Mouse (Mus musculus) intestine, embryonic 14.5 days (tissue): ENCODE data around the gene Gm11627. TPM values are rescaled to one million over a fixed set of nuclear protein-coding genes. Genes with fewer than 3 reads are reported as not detected.

Source experiments
- ATAC-seq: fragments of 200-750 bp; cut with Nextera tagmentation; replicated peaks from 2 replicates; pipeline ENCODE4 v1.8.0; 2017; ENCODE audit warnings: low read depth, moderate number of reproducible peaks, moderate TSS enrichment, moderate library complexity; ENCODE audit not compliant: low FRiP score, low TSS enrichment
- DNase-seq: peaks from one replicate; pipeline ENCODE4 v3.0.0-alpha.2; 2018; ENCODE audit warnings: low spot score
- H3K27ac ChIP-seq: fragments of 300-500 bp; sonication (generic); 2 replicates; pipeline ENCODE4 v1.5.1; 2014; ENCODE audit warnings: low read depth, mild to moderate bottlenecking, control low read depth
- H3K27me3 ChIP-seq: fragments of 300-500 bp; sonication (generic); replicated peaks from 2 replicates; pipeline ENCODE4 v1.6.1; 2014; ENCODE audit warnings: low read length, control low read depth; ENCODE audit not compliant: control insufficient read depth, insufficient read depth
- H3K36me3 ChIP-seq: fragments of 300-500 bp; sonication (generic); 2 replicates; pipeline ENCODE4 v1.6.1; 2014; ENCODE audit warnings: low read length, control low read depth; ENCODE audit not compliant: control insufficient read depth, insufficient read depth
- H3K4me1 ChIP-seq: fragments of 300-500 bp; sonication (generic); replicated peaks from 2 replicates; pipeline ENCODE4 v1.6.1; 2014; ENCODE audit warnings: low read length, control low read depth, mixed read lengths; ENCODE audit not compliant: control insufficient read depth, insufficient read depth
- H3K4me2 ChIP-seq: fragments of 300-500 bp; sonication (generic); 2 replicates; pipeline ENCODE4 v1.6.1; 2014; ENCODE audit warnings: low read length
- H3K4me3 ChIP-seq: fragments of 300-500 bp; sonication (generic); 2 replicates; pipeline ENCODE4 v1.5.1; 2014; ENCODE audit warnings: low read depth, low read length, control low read depth, mixed read lengths
- H3K9ac ChIP-seq: fragments of 300-500 bp; sonication (generic); 2 replicates; pipeline ENCODE4 v1.6.1; 2014; ENCODE audit warnings: mild to moderate bottlenecking, low read length
- H3K9me3 ChIP-seq: fragments of 300-500 bp; sonication (generic); 2 replicates; pipeline ENCODE4 v1.6.1; 2016; ENCODE audit warnings: low read length, control low read depth; ENCODE audit not compliant: control insufficient read depth
- WGBS: fragments of 180-500 bp; shearing (Covaris S2); extraction: QIAGEN DNeasy Blood & Tissue Kit; methylation state at CpG from one replicate; pipeline ENCODE4 v1.1.7; 2014; 5-methylcytosine and 5-hydroxymethylcytosine counted together
- polyA plus RNA-seq: library from polyadenylated mRNA; unstranded; fragments of >200 nt; fragmentation: Nextera tagmentation; extraction: Ambion mirVana; gene quantifications from 2 replicates; pipeline ENCODE4 v1.2.1, GENCODE M21; 2014

Gene Gm11627
- polyA plus RNA-seq = 13.5 and 15.7 TPM in 2 replicates

GRCm38 (mm10) chr11:102579165-102580033 is at the start of gene Gm11627:
Gene Gm11627 (minus strand): TSS chr11:102579461.
- ATAC-seq (peak; percentile 70), DNase-seq (peak; percentile 76)
- WGBS = 13% methylated on average over 22 of the region's 23 CpGs
- Histone ChIP-seq H3K4me2 (peak within 1 kb of the TSS; percentile 57), H3K27ac (peak within 1 kb of the TSS; percentile 97), H3K27me3 (no peaks in the 10 kb centered on the region), H3K4me1 (peaks cover 30% of the 10 kb centered on the region), H3K36me3 (no peaks in the 10 kb centered on the region), H3K4me3 (peak within 1 kb of the TSS; percentile 39), H3K9me3 (no peaks in the 10 kb centered on the region), H3K9ac (peak within 1 kb of the TSS; percentile 71)

DNA sequence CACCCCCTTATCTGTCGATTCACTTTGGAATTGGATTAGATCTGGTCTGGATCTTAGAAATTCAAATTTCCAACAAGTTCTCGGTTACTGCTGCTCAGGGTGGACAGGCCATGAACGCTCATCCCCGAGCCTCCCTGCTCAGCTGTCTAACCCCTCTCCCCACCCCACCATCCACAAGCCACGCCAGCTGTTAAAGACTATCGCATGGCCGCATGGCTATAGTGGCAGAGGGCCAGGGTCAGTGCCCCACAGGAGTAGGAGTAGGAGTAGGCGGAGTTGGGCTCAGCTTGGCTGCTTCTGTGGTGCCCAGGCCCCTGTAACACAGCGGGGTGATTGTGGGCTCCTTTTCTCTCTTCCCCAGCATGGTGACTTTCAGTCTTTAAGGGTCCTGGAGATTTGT is 49.3 kb upstream of the Gm11627 start:
- Histone ChIP-seq H3K4me2 (no peak overlapping the region), H3K4me1 (peaks cover 51% of the 10 kb centered on the region), H3K4me3 (no peak overlapping the region), H3K27ac (no peak overlapping the region), H3K9me3 (no peaks in the 10 kb centered on the region), H3K27me3 (no peaks in the 10 kb centered on the region), H3K36me3 (no peaks in the 10 kb centered on the region), H3K9ac (no peak overlapping the region)
- ATAC-seq (no peak), DNase-seq (no peak)
- WGBS = 68% methylated on average over 9 of the region's 9 CpGs

DNA sequence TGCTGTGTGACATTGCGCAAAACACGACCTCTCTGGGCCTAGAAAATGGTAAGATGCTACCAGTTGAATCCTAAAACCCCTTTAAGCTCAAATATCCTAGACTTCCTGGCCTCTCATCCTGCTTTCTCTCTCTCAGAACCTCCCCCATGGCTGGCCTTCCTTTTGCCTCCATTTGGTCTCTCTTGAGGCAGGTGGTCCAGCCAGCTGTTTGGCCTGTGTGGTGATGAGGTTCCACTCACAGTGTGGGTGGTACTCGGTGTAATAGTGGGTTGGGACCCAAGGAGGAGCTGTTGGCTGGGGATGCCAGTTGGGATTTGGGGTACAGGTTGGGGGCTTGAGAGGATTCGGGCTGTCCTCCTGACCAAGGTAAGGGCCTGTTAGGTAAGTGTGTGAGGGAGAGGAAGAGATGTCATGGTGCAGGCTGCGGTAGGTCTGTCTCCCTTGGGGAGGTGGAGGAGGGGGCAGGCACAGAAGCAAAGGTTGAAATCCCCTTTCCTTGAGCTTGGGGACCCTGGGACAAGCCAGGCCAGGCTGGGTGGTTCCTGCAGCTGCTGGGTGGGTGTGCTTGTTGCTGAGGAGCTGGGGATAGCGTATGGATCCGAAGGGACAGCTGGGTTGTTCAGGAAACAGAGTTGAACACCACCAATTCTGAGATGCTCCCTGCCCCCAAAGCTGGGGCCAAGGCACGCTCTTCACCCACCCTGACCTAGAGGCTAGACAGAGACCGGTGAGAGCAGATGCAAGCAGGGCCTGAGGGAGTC is 48.1 kb upstream of the Gm11627 start:
- peaks cover 43% of the 10 kb centered on the region for H3K4me1 ChIP-seq
- 80% methylated on average over 9 of the region's 9 CpGs for WGBS
- no peak for ATAC-seq
- H3K9me3 ChIP-seq = no peaks in the 10 kb centered on the region
- no peak overlapping the region for H3K9ac ChIP-seq
- DNase-seq = no peak
- H3K27me3 ChIP-seq = no peaks in the 10 kb centered on the region
- H3K4me3 ChIP-seq = no peak overlapping the region
- H3K4me2 ChIP-seq = no peak overlapping the region
- no peak overlapping the region for H3K27ac ChIP-seq
- H3K36me3 ChIP-seq = no peaks in the 10 kb centered on the region

DNA sequence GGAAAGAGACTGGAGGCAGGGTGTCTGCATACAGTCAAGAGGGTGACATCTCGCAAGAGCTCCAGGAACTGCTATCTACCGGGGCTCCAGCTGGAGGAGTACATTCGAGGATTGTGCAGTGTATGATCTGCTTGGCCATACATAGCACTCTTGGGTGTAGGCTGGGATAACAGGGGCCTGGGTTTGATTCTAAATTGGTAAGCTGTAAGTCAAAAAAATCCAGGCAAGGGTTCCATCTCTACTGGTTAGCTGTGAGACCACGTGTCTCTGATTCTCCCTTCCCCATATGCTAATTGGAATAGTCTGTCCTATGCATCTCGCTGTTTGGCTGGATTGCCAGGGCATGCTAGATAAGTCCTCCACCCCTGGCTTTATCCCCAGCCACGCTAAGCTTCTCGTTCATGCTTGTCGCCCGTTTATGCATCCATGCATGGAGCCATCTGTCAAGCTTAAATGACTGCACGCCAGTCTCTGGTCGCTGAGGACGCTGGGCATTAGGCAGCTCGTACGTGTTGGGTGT is 45.7 kb upstream of the Gm11627 start:
- H3K4me1 ChIP-seq = peaks cover 26% of the 10 kb centered on the region
- ATAC-seq = peak; percentile 28; the same call in 1 of the 2 replicates
- H3K9ac ChIP-seq = no peak overlapping the region
- peak overlapping the region; percentile 43 for H3K4me2 ChIP-seq
- WGBS = 36% methylated on average over 14 of the region's 14 CpGs
- no peaks in the 10 kb centered on the region for H3K9me3 ChIP-seq
- H3K27me3 ChIP-seq = no peaks in the 10 kb centered on the region
- H3K27ac ChIP-seq = peak overlapping the region; percentile 89
- no peak for DNase-seq
- H3K4me3 ChIP-seq = no peak overlapping the region
- H3K36me3 ChIP-seq = no peaks in the 10 kb centered on the region

DNA sequence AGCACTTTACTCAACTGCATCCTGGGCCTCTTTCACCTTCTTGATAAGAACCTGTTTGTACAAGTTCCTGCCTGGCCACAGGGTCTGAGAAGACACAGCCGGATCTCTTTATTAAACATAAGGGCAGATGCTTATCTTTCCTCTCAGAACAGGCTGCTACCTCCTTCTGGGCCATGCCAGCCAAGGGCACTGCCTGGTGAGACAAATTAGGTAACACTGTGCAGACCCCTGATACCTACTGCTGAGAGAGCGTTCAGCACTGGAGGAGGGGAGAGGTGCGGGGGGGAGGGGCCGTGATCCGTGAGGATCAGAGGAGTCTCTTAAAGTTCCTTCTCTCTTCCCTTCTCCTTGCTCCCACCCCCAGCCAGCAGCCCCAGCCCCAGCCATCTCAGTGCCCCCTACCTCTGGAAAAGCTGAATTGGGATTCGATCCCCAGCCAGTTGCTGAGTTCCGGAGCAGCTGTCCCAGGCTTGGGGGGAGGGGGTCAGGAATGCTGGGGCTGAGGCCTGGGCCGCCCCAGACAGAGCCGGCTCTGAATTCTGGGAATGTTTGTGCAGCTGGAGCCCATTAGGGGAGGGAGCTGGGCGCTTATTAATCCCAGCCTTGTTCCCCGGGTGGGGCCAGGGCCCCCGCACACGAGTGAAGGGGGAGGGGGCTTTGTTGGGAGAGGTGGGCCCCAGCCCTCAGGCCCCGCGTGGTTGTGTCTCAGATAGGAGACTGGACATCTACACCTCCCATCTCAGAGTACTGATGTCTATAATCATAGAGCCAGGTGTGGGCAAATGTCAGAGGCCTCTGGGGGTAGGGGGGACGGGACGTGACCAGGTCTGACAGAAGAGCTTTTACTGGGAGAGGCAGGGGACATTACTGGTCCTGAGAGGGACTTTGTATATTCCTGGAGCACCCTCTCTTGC is 44.9 kb upstream of the Gm11627 start:
- peak overlapping the region; percentile 43 for H3K4me2 ChIP-seq
- DNase-seq (peak; percentile 77), ATAC-seq (peak; percentile 90)
- WGBS = 3% methylated on average over 17 of the region's 17 CpGs
- H3K9me3 ChIP-seq = peaks cover 5% of the 10 kb centered on the region
- no peaks in the 10 kb centered on the region for H3K27me3 ChIP-seq
- H3K27ac ChIP-seq = peak overlapping the region; percentile 89
- H3K4me1 ChIP-seq = peaks cover 22% of the 10 kb centered on the region
- H3K4me3 ChIP-seq = peak overlapping the region; percentile 12; the same call in 1 of the 2 replicates
- H3K36me3 ChIP-seq = no peaks in the 10 kb centered on the region
- H3K9ac ChIP-seq = peak overlapping the region; percentile 30

DNA sequence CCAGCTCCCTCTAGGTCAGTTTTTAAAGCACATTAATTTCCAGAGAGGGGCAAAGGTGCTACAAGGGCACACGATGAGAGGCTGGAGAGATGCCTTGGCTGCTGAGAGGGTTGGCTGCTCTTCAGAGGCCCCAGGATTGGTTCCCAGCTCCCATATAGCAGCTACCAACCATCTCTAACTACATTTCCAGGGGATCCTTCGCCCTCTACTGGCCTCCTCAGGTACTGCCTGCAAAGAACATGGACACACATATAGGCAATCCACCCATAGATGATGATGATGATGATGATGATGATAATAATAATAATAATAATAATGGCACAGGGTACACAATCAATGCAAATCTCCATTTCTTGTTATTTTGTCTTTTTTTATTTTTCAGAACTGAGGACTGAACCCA is 40.2 kb upstream of the Gm11627 start:
- 75% methylated on average over 2 of the region's 2 CpGs for WGBS
- H3K27me3 ChIP-seq = no peaks in the 10 kb centered on the region
- ATAC-seq = no peak

DNA sequence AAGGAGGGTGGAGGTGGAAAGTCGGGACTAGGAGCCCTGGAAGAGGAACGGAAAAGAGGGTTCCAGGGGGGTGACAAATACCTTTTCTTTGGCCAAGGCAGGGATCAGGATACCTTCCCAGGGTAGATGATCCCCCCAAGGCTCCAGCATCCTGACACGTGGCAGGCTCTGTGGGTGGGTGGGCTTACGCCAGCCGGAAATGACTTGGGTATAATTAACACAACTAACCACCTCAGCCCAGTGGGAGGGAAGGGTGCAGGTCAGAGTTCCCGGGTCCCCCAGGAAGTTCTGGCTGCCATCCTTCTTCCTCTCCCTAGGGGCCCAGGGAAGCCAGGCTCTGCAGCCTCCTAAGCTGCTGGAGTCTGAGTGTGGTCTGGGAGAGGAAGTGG is 32.0 kb upstream of the Gm11627 start:
- DNase-seq = no peak
- no peaks in the 10 kb centered on the region for H3K27me3 ChIP-seq
- no peak overlapping the region for H3K9ac ChIP-seq
- H3K36me3 ChIP-seq = no peaks in the 10 kb centered on the region; the same call in 1 of the 2 replicates
- H3K4me1 ChIP-seq = peaks cover 33% of the 10 kb centered on the region
- H3K4me2 ChIP-seq = no peak overlapping the region
- peak overlapping the region; percentile 54; the same call in 1 of the 2 replicates for H3K27ac ChIP-seq
- no peaks in the 10 kb centered on the region for H3K9me3 ChIP-seq
- no peak for ATAC-seq
- H3K4me3 ChIP-seq = no peak overlapping the region
- 25% methylated on average over 6 of the region's 6 CpGs for WGBS

More for the DNA sequence above, 40.2 kb upstream of the Gm11627 start:
- DNase-seq = no peak
- no peaks in the 10 kb centered on the region for H3K36me3 ChIP-seq
- H3K9me3 ChIP-seq = peaks cover 5% of the 10 kb centered on the region
- no peak overlapping the region for H3K4me3 ChIP-seq
- H3K9ac ChIP-seq = no peak overlapping the region
- H3K4me2 ChIP-seq = no peak overlapping the region
- H3K27ac ChIP-seq = no peak overlapping the region
- H3K4me1 ChIP-seq = peaks cover 12% of the 10 kb centered on the region
